Mouse (Mus musculus): ENCODE results near the gene Gm28047. TPM values are rescaled to one million over a fixed set of nuclear protein-coding genes. Genes with fewer than 3 reads are reported as not detected.
A peak's percentile ranks its signal among the peaks of the same experiment; 100 is the strongest.

Gene Gm28047
- polyA plus RNA-seq, 1 experiment = not detected

DNA sequence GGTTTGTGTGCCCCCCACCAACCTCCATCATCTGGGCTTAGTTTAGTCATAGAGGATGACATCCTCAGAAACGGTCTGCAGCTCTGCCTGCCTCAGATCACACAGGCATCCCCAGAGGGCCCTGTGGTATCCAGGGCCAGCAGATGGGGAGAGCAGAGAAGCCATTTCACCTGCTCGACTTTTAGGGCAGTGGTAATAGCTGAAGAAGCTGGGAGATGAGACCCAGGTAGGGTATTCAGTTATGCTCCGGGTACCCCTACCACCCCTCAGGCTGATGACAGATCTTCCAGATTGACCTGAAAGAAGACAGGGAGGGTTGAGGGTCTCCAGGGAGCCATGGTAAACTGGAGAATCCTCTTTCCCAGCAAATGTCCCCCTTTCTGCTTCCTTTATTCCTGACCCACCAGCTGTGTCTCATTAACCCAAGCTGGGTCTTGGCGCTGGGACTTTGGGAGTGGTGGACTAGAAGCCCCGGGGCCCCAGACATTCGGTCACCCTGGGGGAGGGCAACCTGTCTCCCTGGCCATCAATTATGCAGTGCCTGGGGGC is 113.5 kb downstream of the Gm28047 start:
- Histone ChIP-seq H3K27me3 (ENCODE audit: control insufficient read depth, insufficient read depth, insufficient read length) (no peaks in the 10 kb centered on the region), H3K79me2 (ENCODE audit: control insufficient read depth, insufficient read depth) (peaks cover 46% of the 10 kb centered on the region), H3K79me3 (ENCODE audit: low read depth) (peaks cover 14% of the 10 kb centered on the region), H3K36me3 (ENCODE audit: control insufficient read depth, insufficient read depth) (peaks cover 5% of the 10 kb centered on the region), H3K4me3 (ENCODE audit: insufficient read depth, poor library complexity, severe bottlenecking) (no peak overlapping the region), H3ac (ENCODE audit: control insufficient read depth, insufficient read length, low read depth) (no peak overlapping the region)
- TF ChIP-seq MYOD1 (IDR thresholded peaks at IDR 0.05; ENCODE audit: control insufficient read depth, insufficient read length, low read depth) (no peak), USF1 (IDR thresholded peaks at IDR 0.05; ENCODE audit: low read depth) (no peak), CTCF (IDR thresholded peaks at IDR 0.05; ENCODE audit: control insufficient read depth, insufficient read depth, insufficient read length) (no peak), MAX (IDR thresholded peaks at IDR 0.05) (no peak), MYOG (IDR thresholded peaks at IDR 0.05; ENCODE audit: control insufficient read depth, extremely low read depth, insufficient read length) (no peak), CEBPB (IDR thresholded peaks at IDR 0.05; ENCODE audit: low read depth) (no peak), FOSL1 (IDR thresholded peaks at IDR 0.05; ENCODE audit: insufficient read depth, low read length, poor library complexity, severe bottlenecking) (no peak)

DNA sequence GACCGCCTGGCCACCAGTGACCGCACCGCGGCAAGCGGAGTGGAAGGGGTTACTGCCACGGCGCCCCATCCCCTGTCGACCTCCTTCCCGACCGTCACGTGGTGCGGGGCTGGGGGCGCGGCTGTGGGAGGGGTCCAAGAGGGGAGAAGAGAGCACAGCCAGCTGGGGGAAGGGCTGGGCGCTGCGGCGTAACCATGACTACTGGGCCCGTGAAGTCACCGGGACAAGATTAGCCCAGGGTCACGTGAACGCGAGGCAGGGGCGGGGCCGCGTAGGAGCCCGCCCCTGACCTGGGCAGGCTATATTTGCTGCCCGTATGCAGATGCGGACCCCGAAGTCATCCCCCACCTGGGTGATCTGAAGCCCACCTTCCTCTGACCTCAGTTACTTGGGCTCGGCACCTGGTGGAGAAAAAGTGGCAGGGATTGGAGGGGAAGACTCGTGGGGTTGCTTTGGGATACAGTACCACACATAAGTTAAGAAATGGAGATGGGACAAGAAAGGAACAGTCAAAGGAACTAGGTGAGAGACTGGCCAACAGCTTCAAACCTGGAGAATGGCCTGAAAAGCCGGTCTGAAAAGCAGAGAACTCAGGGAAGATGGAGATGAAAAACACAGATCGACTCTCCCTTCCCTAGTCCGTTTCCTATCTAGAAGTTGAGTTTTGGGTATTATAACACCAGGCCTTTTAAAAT is 114.1 kb downstream of the Gm28047 start:
- Histone ChIP-seq H3K36me3 (ENCODE audit: control insufficient read depth, insufficient read depth) (peaks cover 10% of the 10 kb centered on the region), H3K4me3 (ENCODE audit: insufficient read depth, poor library complexity, severe bottlenecking) (no peak overlapping the region), H3K27me3 (ENCODE audit: control insufficient read depth, insufficient read depth, insufficient read length) (no peaks in the 10 kb centered on the region), H3K79me3 (ENCODE audit: low read depth) (peaks cover 10% of the 10 kb centered on the region), H3ac (ENCODE audit: control insufficient read depth, insufficient read length, low read depth) (peak overlapping the region; percentile 21), H3K79me2 (ENCODE audit: control insufficient read depth, insufficient read depth) (peaks cover 40% of the 10 kb centered on the region)
- TF ChIP-seq USF1 (IDR thresholded peaks at IDR 0.05; ENCODE audit: low read depth) = peak; percentile 81
- no peak for TF ChIP-seq FOSL1 (IDR thresholded peaks at IDR 0.05; ENCODE audit: insufficient read depth, low read length, poor library complexity, severe bottlenecking)

DNA sequence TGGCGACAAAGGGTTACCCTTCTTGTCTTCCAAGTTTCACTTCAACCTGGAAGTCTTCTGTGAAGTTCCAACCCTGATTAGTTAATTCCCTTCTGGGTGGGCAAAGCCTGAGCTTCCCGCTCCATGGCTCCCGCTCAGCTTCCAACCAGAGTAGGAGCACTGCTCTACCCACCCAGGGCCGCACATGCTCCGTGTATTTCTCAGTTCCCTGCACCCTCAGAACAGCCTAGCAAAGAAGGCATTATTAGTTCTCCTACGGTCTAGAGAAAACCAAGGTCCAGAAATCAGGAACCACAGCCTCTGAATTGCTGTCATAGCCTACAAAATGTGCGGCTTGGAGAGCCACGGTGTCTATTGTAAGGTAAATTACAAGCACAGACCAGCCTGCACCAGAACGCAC is 114.8 kb downstream of the Gm28047 start:
- no peak for TF ChIP-seq MAX (IDR thresholded peaks at IDR 0.05)
- no peak for TF ChIP-seq CTCF (IDR thresholded peaks at IDR 0.05; ENCODE audit: control insufficient read depth, insufficient read depth, insufficient read length)
- no peak for TF ChIP-seq CEBPB (IDR thresholded peaks at IDR 0.05; ENCODE audit: low read depth)
- TF ChIP-seq FOSL1 (IDR thresholded peaks at IDR 0.05; ENCODE audit: insufficient read depth, low read length, poor library complexity, severe bottlenecking) = no peak
- TF ChIP-seq MYOG (IDR thresholded peaks at IDR 0.05; ENCODE audit: control insufficient read depth, extremely low read depth, insufficient read length) = no peak
- no peak for TF ChIP-seq USF1 (IDR thresholded peaks at IDR 0.05; ENCODE audit: low read depth)
- no peak for TF ChIP-seq MYOD1 (IDR thresholded peaks at IDR 0.05; ENCODE audit: control insufficient read depth, insufficient read length, low read depth)
- H3K36me3 ChIP-seq (ENCODE audit: control insufficient read depth, insufficient read depth) = peaks cover 12% of the 10 kb centered on the region

DNA sequence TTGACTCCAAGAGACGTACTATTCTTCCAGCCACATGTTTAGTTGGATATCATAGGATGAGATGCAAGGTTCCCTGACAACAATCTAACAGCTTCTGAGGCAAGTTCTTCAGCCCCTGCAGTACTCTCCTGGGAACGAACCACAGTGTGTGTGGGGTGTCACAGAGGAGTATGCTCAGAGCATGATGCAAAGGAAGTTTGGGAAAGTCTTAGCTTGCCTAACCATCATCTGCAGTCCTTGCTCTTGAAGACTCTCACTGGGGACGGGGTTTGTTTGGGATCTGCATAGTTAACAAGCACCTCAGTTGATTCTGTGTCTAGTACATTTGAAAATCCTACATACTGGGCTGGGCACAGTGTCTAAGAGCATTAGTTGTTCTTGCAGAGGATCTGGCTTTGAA is 116.5 kb downstream of the Gm28047 start:
- peaks cover 29% of the 10 kb centered on the region for H3K36me3 ChIP-seq (ENCODE audit: control insufficient read depth, insufficient read depth)
- no peak overlapping the region for H3K4me3 ChIP-seq (ENCODE audit: insufficient read depth, poor library complexity, severe bottlenecking)
- H3K79me2 ChIP-seq (ENCODE audit: control insufficient read depth, insufficient read depth) = peaks cover 23% of the 10 kb centered on the region
- no peaks in the 10 kb centered on the region for H3K79me3 ChIP-seq (ENCODE audit: low read depth)
- TF ChIP-seq MAX (IDR thresholded peaks at IDR 0.05) (no peak), USF1 (IDR thresholded peaks at IDR 0.05; ENCODE audit: low read depth) (no peak), MYOD1 (IDR thresholded peaks at IDR 0.05; ENCODE audit: control insufficient read depth, insufficient read length, low read depth) (no peak), MYOG (IDR thresholded peaks at IDR 0.05; ENCODE audit: control insufficient read depth, extremely low read depth, insufficient read length) (no peak), CEBPB (IDR thresholded peaks at IDR 0.05; ENCODE audit: low read depth) (no peak), FOSL1 (IDR thresholded peaks at IDR 0.05; ENCODE audit: insufficient read depth, low read length, poor library complexity, severe bottlenecking) (no peak), CTCF (IDR thresholded peaks at IDR 0.05; ENCODE audit: control insufficient read depth, insufficient read depth, insufficient read length) (no peak)
- no peak overlapping the region for H3ac ChIP-seq (ENCODE audit: control insufficient read depth, insufficient read length, low read depth)
- H3K27me3 ChIP-seq (ENCODE audit: control insufficient read depth, insufficient read depth, insufficient read length) = no peaks in the 10 kb centered on the region

More for the DNA sequence above, 114.8 kb downstream of the Gm28047 start:
- no peak overlapping the region for H3K4me3 ChIP-seq (ENCODE audit: insufficient read depth, poor library complexity, severe bottlenecking)
- H3K79me2 ChIP-seq (ENCODE audit: control insufficient read depth, insufficient read depth) = peaks cover 33% of the 10 kb centered on the region
- H3K79me3 ChIP-seq (ENCODE audit: low read depth) = peaks cover 4% of the 10 kb centered on the region
- H3K27me3 ChIP-seq (ENCODE audit: control insufficient read depth, insufficient read depth, insufficient read length) = no peaks in the 10 kb centered on the region
- H3ac ChIP-seq (ENCODE audit: control insufficient read depth, insufficient read length, low read depth) = no peak overlapping the region

DNA sequence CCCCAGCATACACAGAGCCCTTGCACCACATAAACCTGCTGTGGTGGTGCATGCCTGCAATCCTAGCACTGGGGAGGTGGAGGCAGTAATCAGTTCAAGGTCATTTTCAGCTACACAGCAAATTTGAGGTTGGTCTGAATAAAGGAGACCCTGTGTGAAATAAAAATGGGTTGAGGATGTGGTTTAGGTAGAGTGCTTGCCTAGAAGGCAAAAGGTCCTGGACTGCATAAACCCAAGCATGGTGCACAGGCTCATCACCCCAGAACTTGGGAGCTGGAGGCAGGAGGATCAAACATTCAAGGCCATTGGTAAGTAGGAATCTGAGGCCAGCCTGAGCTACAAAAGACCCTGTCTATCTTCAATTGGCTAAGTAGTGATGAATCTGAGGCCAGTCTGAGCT is 117.3 kb downstream of the Gm28047 start:
- no peaks in the 10 kb centered on the region for H3K27me3 ChIP-seq (ENCODE audit: control insufficient read depth, insufficient read depth, insufficient read length)
- peaks cover 16% of the 10 kb centered on the region for H3K79me2 ChIP-seq (ENCODE audit: control insufficient read depth, insufficient read depth)
- peaks cover 37% of the 10 kb centered on the region for H3K36me3 ChIP-seq (ENCODE audit: control insufficient read depth, insufficient read depth)
- no peaks in the 10 kb centered on the region for H3K79me3 ChIP-seq (ENCODE audit: low read depth)
- no peak overlapping the region for H3ac ChIP-seq (ENCODE audit: control insufficient read depth, insufficient read length, low read depth)
- no peak overlapping the region for H3K4me3 ChIP-seq (ENCODE audit: insufficient read depth, poor library complexity, severe bottlenecking)
- TF ChIP-seq MYOD1 (IDR thresholded peaks at IDR 0.05; ENCODE audit: control insufficient read depth, insufficient read length, low read depth) (no peak), USF1 (IDR thresholded peaks at IDR 0.05; ENCODE audit: low read depth) (no peak), CTCF (IDR thresholded peaks at IDR 0.05; ENCODE audit: control insufficient read depth, insufficient read depth, insufficient read length) (no peak), CEBPB (IDR thresholded peaks at IDR 0.05; ENCODE audit: low read depth) (no peak), MAX (IDR thresholded peaks at IDR 0.05) (no peak), MYOG (IDR thresholded peaks at IDR 0.05; ENCODE audit: control insufficient read depth, extremely low read depth, insufficient read length) (no peak)
